Mouse (Mus musculus): ENCODE results near the gene Hykk. TPM values are rescaled to one million over a fixed set of nuclear protein-coding genes. Genes with fewer than 3 reads are reported as not detected.
A peak's percentile ranks its signal among the peaks of the same experiment; 100 is the strongest.

Gene Hykk
- polyA plus RNA-seq, 1 experiment, result 0.22 TPM

- 16% methylated on average over 4 of the region's 4 CpGs for WGBS
- Histone ChIP-seq H3K4me3 (ENCODE audit: control insufficient read depth, insufficient read depth, low read length) (no peak overlapping the region), H3K27ac (ENCODE audit: control insufficient read depth, insufficient read depth, low read length) (no peak overlapping the region), H3K4me1 (replicated peaks; ENCODE audit: control insufficient read depth, insufficient read depth, low read length) (peaks cover 2% of the 10 kb centered on the region), H3K27me3 (ENCODE audit: control insufficient read depth, insufficient read depth, low read length) (no peaks in the 10 kb centered on the region), H3K36me3 (ENCODE audit: control insufficient read depth, insufficient read depth, low read length) (peaks cover 35% of the 10 kb centered on the region)
- no peak for DNase-seq
- TF ChIP-seq CTCF (IDR thresholded peaks at IDR 0.05; ENCODE audit: borderline replicate concordance, control insufficient read depth, extremely low read depth, insufficient read depth, low read length, poor library complexity) (no peak), POLR2A (IDR thresholded peaks at IDR 0.05; ENCODE audit: control insufficient read depth, extremely low read depth, insufficient read depth, low read length, poor library complexity) (no peak)
Observed at GRCm38 (mm10) chr9:54961059-54961458, 44.0 kb downstream of the Hykk start.

- TF ChIP-seq CTCF (IDR thresholded peaks at IDR 0.05; ENCODE audit: borderline replicate concordance, control insufficient read depth, extremely low read depth, insufficient read depth, low read length, poor library complexity) (no peak), POLR2A (IDR thresholded peaks at IDR 0.05; ENCODE audit: control insufficient read depth, extremely low read depth, insufficient read depth, low read length, poor library complexity) (no peak)
Observed at GRCm38 (mm10) chr9:54963669-54964068, 46.6 kb downstream of the Hykk start.

GRCm38 (mm10) chr9:54969972-54970637 is 53.0 kb downstream of the Hykk start:
- 60% methylated on average over 8 of the region's 8 CpGs for WGBS
- no peaks in the 10 kb centered on the region for H3K27me3 ChIP-seq (ENCODE audit: control insufficient read depth, insufficient read depth, low read length)
- H3K36me3 ChIP-seq (ENCODE audit: control insufficient read depth, insufficient read depth, low read length), result no peaks in the 10 kb centered on the region
- DNase-seq, result no peak
- no peak overlapping the region for H3K27ac ChIP-seq (ENCODE audit: control insufficient read depth, insufficient read depth, low read length)
- no peaks in the 10 kb centered on the region for H3K4me1 ChIP-seq (replicated peaks; ENCODE audit: control insufficient read depth, insufficient read depth, low read length)
- no peak overlapping the region for H3K4me3 ChIP-seq (ENCODE audit: control insufficient read depth, insufficient read depth, low read length)
- TF ChIP-seq POLR2A (IDR thresholded peaks at IDR 0.05; ENCODE audit: control insufficient read depth, extremely low read depth, insufficient read depth, low read length, poor library complexity), result no peak
- no peak for TF ChIP-seq CTCF (IDR thresholded peaks at IDR 0.05; ENCODE audit: borderline replicate concordance, control insufficient read depth, extremely low read depth, insufficient read depth, low read length, poor library complexity)

More at GRCm38 (mm10) chr9:54963669-54964068, 46.6 kb downstream of the Hykk start:
- Histone ChIP-seq H3K4me1 (replicated peaks; ENCODE audit: control insufficient read depth, insufficient read depth, low read length) (peaks cover 2% of the 10 kb centered on the region), H3K27ac (ENCODE audit: control insufficient read depth, insufficient read depth, low read length) (no peak overlapping the region), H3K27me3 (ENCODE audit: control insufficient read depth, insufficient read depth, low read length) (no peaks in the 10 kb centered on the region), H3K36me3 (ENCODE audit: control insufficient read depth, insufficient read depth, low read length) (peaks cover 10% of the 10 kb centered on the region), H3K4me3 (ENCODE audit: control insufficient read depth, insufficient read depth, low read length) (no peak overlapping the region)
- no peak for DNase-seq

GRCm38 (mm10) chr9:54980674-54981073 is 63.6 kb downstream of the Hykk start, which contains the start of gene Chrna5:
Gene Chrna5, plus strand, starts transcription at chr9:54980880.
- Histone ChIP-seq H3K4me1 (replicated peaks; ENCODE audit: control insufficient read depth, insufficient read depth, low read length) (peaks cover 5% of the 10 kb centered on the region; the same call in 1 of the 2 replicates), H3K4me3 (ENCODE audit: control insufficient read depth, insufficient read depth, low read length) (peak within 1 kb of the TSS; percentile 34), H3K27ac (ENCODE audit: control insufficient read depth, insufficient read depth, low read length) (no peak within 1 kb of the TSS), H3K27me3 (ENCODE audit: control insufficient read depth, insufficient read depth, low read length) (peaks cover 12% of the 10 kb centered on the region), H3K36me3 (ENCODE audit: control insufficient read depth, insufficient read depth, low read length) (no peaks in the 10 kb centered on the region)
- WGBS, result 79% methylated on average over 8 of the region's 8 CpGs
- DNase-seq, result no peak
- TF ChIP-seq CTCF (IDR thresholded peaks at IDR 0.05; ENCODE audit: borderline replicate concordance, control insufficient read depth, extremely low read depth, insufficient read depth, low read length, poor library complexity) (no peak), POLR2A (IDR thresholded peaks at IDR 0.05; ENCODE audit: control insufficient read depth, extremely low read depth, insufficient read depth, low read length, poor library complexity) (no peak)

GRCm38 (mm10) chr9:54981291-54982191 is 64.5 kb downstream of the Hykk start:
- H3K4me3 ChIP-seq (ENCODE audit: control insufficient read depth, insufficient read depth, low read length), result peak overlapping the region; percentile 34
- TF ChIP-seq CTCF (IDR thresholded peaks at IDR 0.05; ENCODE audit: borderline replicate concordance, control insufficient read depth, extremely low read depth, insufficient read depth, low read length, poor library complexity), result no peak
- no peak for TF ChIP-seq POLR2A (IDR thresholded peaks at IDR 0.05; ENCODE audit: control insufficient read depth, extremely low read depth, insufficient read depth, low read length, poor library complexity)
- 2% methylated on average over 85 of the region's 85 CpGs for WGBS
- peak; percentile 20 for DNase-seq
- no peak overlapping the region for H3K27ac ChIP-seq (ENCODE audit: control insufficient read depth, insufficient read depth, low read length)
- peaks cover 12% of the 10 kb centered on the region for H3K27me3 ChIP-seq (ENCODE audit: control insufficient read depth, insufficient read depth, low read length)
- H3K4me1 ChIP-seq (replicated peaks; ENCODE audit: control insufficient read depth, insufficient read depth, low read length), result peaks cover 5% of the 10 kb centered on the region; the same call in 1 of the 2 replicates
- H3K36me3 ChIP-seq (ENCODE audit: control insufficient read depth, insufficient read depth, low read length), result no peaks in the 10 kb centered on the region

GRCm38 (mm10) chr9:54982401-54982800 is 65.3 kb downstream of the Hykk start:
- no peak overlapping the region for H3K4me3 ChIP-seq (ENCODE audit: control insufficient read depth, insufficient read depth, low read length)
- DNase-seq, result no peak
- H3K27me3 ChIP-seq (ENCODE audit: control insufficient read depth, insufficient read depth, low read length), result peaks cover 12% of the 10 kb centered on the region
- no peaks in the 10 kb centered on the region for H3K36me3 ChIP-seq (ENCODE audit: control insufficient read depth, insufficient read depth, low read length)
- no peak for TF ChIP-seq POLR2A (IDR thresholded peaks at IDR 0.05; ENCODE audit: control insufficient read depth, extremely low read depth, insufficient read depth, low read length, poor library complexity)
- TF ChIP-seq CTCF (IDR thresholded peaks at IDR 0.05; ENCODE audit: borderline replicate concordance, control insufficient read depth, extremely low read depth, insufficient read depth, low read length, poor library complexity), result no peak
- H3K27ac ChIP-seq (ENCODE audit: control insufficient read depth, insufficient read depth, low read length), result no peak overlapping the region
- peaks cover 5% of the 10 kb centered on the region; the same call in 1 of the 2 replicates for H3K4me1 ChIP-seq (replicated peaks; ENCODE audit: control insufficient read depth, insufficient read depth, low read length)
- WGBS, result 26% methylated on average over 7 of the region's 7 CpGs

Measured in thymus, adult 2 months (tissue).